Mouse (Mus musculus): ENCODE measurements at regions not wholly inside any gene's neighbourhood (a gene's known extent, or its start where the extent isn't known, plus 50 kb on each side); places are given as distances from the start of the nearest gene placed in this dataset.

GRCm38 (mm10) chr11:56641716-56642115, 369.5 kb upstream of the Gria1 start:
- no peak for ATAC-seq (replicated peaks; ENCODE audit: insufficient number of reproducible peaks, insufficient read depth, low FRiP score, low read depth)
- no peak overlapping the region for H3K4me3 ChIP-seq
- H3K36me3 ChIP-seq, result no peaks in the 10 kb centered on the region
- H3K27me3 ChIP-seq, result no peaks in the 10 kb centered on the region
- WGBS, result 78% methylated on average over 3 of the region's 3 CpGs
- no peaks in the 10 kb centered on the region for H3K4me1 ChIP-seq (replicated peaks)
- no peak overlapping the region for H3K4me2 ChIP-seq
- no peaks in the 10 kb centered on the region for H3K9me3 ChIP-seq (replicated peaks)
- H3K27ac ChIP-seq, result no peak overlapping the region
- H3K9ac ChIP-seq, result no peak overlapping the region

Data from heart, embryonic 15.5 days (tissue).